Mouse (Mus musculus): ENCODE measurements around the gene Tvp23b.

DNA sequence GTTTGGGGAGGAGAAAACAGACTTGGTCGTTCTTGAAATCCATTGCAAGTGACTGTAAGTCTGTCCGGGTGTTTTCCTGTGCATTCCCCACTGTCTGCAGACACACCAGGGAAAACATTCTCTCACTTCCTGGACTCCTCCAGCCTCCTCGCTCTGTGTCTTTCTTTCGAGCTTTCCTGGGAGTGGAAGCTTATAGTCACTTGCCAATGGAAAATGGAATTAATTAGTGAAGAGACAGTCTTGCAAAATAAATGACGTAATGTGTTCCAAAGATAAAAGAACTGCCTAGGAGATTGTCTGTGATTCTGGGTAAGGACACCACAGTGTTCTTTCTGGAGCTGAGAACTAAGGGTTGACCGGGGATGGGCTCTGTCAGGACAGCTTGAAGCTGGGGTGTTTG is 64.3 kb downstream of the Tvp23b start:
- TF ChIP-seq KAT2A (conservative IDR thresholded peaks at IDR 0.05; ENCODE audit: low read depth, low read length) (no peak), SIN3A (IDR thresholded peaks at IDR 0.05; ENCODE audit: low read length) (no peak)

All from MEL (cell line).